Mouse (Mus musculus) E14TG2a.4 (cell line): ENCODE results near the gene Rbp4.
A peak's percentile ranks its signal among the peaks of the same experiment; 100 is the strongest.

Source experiments
- H3K27me3 ChIP-seq: 2 replicates; pipeline ENCODE4 v1.6.1; 2014; ENCODE audit warnings: low read length, control low read depth; ENCODE audit not compliant: insufficient read depth
- H3K36me3 ChIP-seq: 2 replicates; pipeline ENCODE4 v1.6.1; 2014; ENCODE audit warnings: low read length, control low read depth; ENCODE audit not compliant: insufficient read depth
- H3K4me1 ChIP-seq: replicated peaks from 2 replicates; pipeline ENCODE4 v1.6.1; 2014; ENCODE audit warnings: low read depth, low read length, control low read depth
- H3K4me3 ChIP-seq: replicated peaks from 2 replicates; pipeline ENCODE4 v1.5.1; 2014; ENCODE audit warnings: mild to moderate bottlenecking, low read length
- H3K9me3 ChIP-seq: 2 replicates; pipeline ENCODE4 v1.6.1; 2014; ENCODE audit warnings: low read length, control low read depth
- CTCF ChIP-seq: conservative IDR thresholded peaks from 2 replicates; pipeline ENCODE4 v1.5.1; 2014; ENCODE audit warnings: low read length
- NANOG ChIP-seq: IDR thresholded peaks from 2 replicates; pipeline ENCODE4 v1.6.1; 2014; ENCODE audit warnings: borderline replicate concordance, low read length, mixed read lengths
- POU5F1 ChIP-seq: IDR thresholded peaks from 2 replicates; pipeline ENCODE4 v1.6.1; 2014; ENCODE audit warnings: low read length, borderline replicate concordance

Gene Rbp4

GRCm38 (mm10) chr19:38124401-38125218, 471 bp downstream of the Rbp4 start:
- Histone ChIP-seq H3K9me3 (no peaks in the 10 kb centered on the region), H3K4me3 (peak overlapping the region; percentile 76), H3K36me3 (no peaks in the 10 kb centered on the region), H3K4me1 (peaks cover 16% of the 10 kb centered on the region), H3K27me3 (peaks cover 74% of the 10 kb centered on the region)
- TF ChIP-seq POU5F1 (no peak), CTCF (no peak), NANOG (no peak)

- peak overlapping the region; percentile 76 for H3K4me3 ChIP-seq
- H3K36me3 ChIP-seq: no peaks in the 10 kb centered on the region
- H3K4me1 ChIP-seq: peaks cover 18% of the 10 kb centered on the region
- peaks cover 71% of the 10 kb centered on the region for H3K27me3 ChIP-seq
- H3K9me3 ChIP-seq: no peaks in the 10 kb centered on the region
- TF ChIP-seq NANOG (no peak), POU5F1 (no peak), CTCF (no peak)
Observed at GRCm38 (mm10) chr19:38123921-38124320, 1.2 kb downstream of the Rbp4 start.

GRCm38 (mm10) chr19:38120123-38120760, 4.8 kb downstream of the Rbp4 start:
- Histone ChIP-seq H3K36me3 (no peaks in the 10 kb centered on the region), H3K4me3 (no peak overlapping the region), H3K9me3 (peaks cover 6% of the 10 kb centered on the region; the same call in 1 of the 2 replicates), H3K4me1 (peaks cover 16% of the 10 kb centered on the region), H3K27me3 (peaks cover 42% of the 10 kb centered on the region)
- no peak for TF ChIP-seq POU5F1
- no peak for TF ChIP-seq NANOG
- no peak for TF ChIP-seq CTCF

- Histone ChIP-seq H3K4me1 (peaks cover 20% of the 10 kb centered on the region), H3K9me3 (peaks cover 6% of the 10 kb centered on the region; the same call in 1 of the 2 replicates), H3K4me3 (no peak overlapping the region), H3K27me3 (0 out of 2 replicates have a peak, but pooled peaks cover 2% of the 10 kb centered on the region), H3K36me3 (no peaks in the 10 kb centered on the region)
- TF ChIP-seq CTCF: no peak
- TF ChIP-seq NANOG: no peak
- TF ChIP-seq POU5F1: no peak
Observed at GRCm38 (mm10) chr19:38114834-38115491, 10.1 kb downstream of the Rbp4 start.

GRCm38 (mm10) chr19:38112575-38112974, 12.5 kb downstream of the Rbp4 start:
- Histone ChIP-seq H3K9me3 (peaks cover 6% of the 10 kb centered on the region; the same call in 1 of the 2 replicates), H3K27me3 (0 out of 2 replicates have a peak, but pooled peaks cover 4% of the 10 kb centered on the region), H3K36me3 (no peaks in the 10 kb centered on the region), H3K4me3 (no peak overlapping the region), H3K4me1 (peaks cover 21% of the 10 kb centered on the region)
- TF ChIP-seq POU5F1 (no peak), NANOG (no peak), CTCF (no peak)

- Histone ChIP-seq H3K4me3 (no peak overlapping the region), H3K27me3 (0 out of 2 replicates have a peak, but pooled peaks cover 4% of the 10 kb centered on the region), H3K9me3 (peaks cover 4% of the 10 kb centered on the region; the same call in 1 of the 2 replicates), H3K36me3 (no peaks in the 10 kb centered on the region), H3K4me1 (peaks cover 21% of the 10 kb centered on the region)
- TF ChIP-seq CTCF (no peak), NANOG (no peak), POU5F1 (no peak)
Observed at GRCm38 (mm10) chr19:38111056-38111455, 14.0 kb downstream of the Rbp4 start.

- H3K36me3 ChIP-seq: no peaks in the 10 kb centered on the region
- TF ChIP-seq CTCF (no peak), NANOG (no peak), POU5F1 (no peak)
- H3K9me3 ChIP-seq: no peaks in the 10 kb centered on the region
- peaks cover 21% of the 10 kb centered on the region for H3K4me1 ChIP-seq
- peaks cover 11% of the 10 kb centered on the region for H3K27me3 ChIP-seq
- H3K4me3 ChIP-seq: no peak overlapping the region; the same call in 1 of the 2 replicates
Observed at GRCm38 (mm10) chr19:38109506-38110242, 15.4 kb downstream of the Rbp4 start.

GRCm38 (mm10) chr19:38107871-38108270, 17.2 kb downstream of the Rbp4 start:
- Histone ChIP-seq H3K9me3 (no peaks in the 10 kb centered on the region), H3K4me1 (peaks cover 15% of the 10 kb centered on the region), H3K4me3 (no peak overlapping the region), H3K36me3 (no peaks in the 10 kb centered on the region), H3K27me3 (peaks cover 20% of the 10 kb centered on the region)
- TF ChIP-seq NANOG (no peak), POU5F1 (no peak)
